Mouse (Mus musculus) left cerebral cortex, adult 9 months (tissue): ENCODE data around the gene Mcm2.

Experiments
- DNase-seq, 2 experiments: peaks; one replicate each; pipeline ENCODE4 v3.0.0; 2022; ENCODE audit warnings: low spot score in 2 of 2

The Mcm2 gene

GRCm38 (mm10) chr6:88926870-88927269 is 28.3 kb upstream of the Mcm2 start:
- DNase-seq, result no peak

GRCm38 (mm10) chr6:88925640-88926205 is 27.1 kb upstream of the Mcm2 start:
- DNase-seq, result no peak

GRCm38 (mm10) chr6:88924502-88925275 is 26.1 kb upstream of the Mcm2 start:
- DNase-seq, result no peak

- no peak for DNase-seq
Observed at GRCm38 (mm10) chr6:88918802-88919201, 20.2 kb upstream of the Mcm2 start.

GRCm38 (mm10) chr6:88916153-88916552 is 17.6 kb upstream of the Mcm2 start:
- peak in 1 of 2 experiments; percentile 66 for DNase-seq

- DNase-seq, result no peak
Observed at GRCm38 (mm10) chr6:88915510-88915909, 16.9 kb upstream of the Mcm2 start.

- no peak for DNase-seq
Observed at GRCm38 (mm10) chr6:88914799-88915198, 16.2 kb upstream of the Mcm2 start.

GRCm38 (mm10) chr6:88913440-88913839 is 14.9 kb upstream of the Mcm2 start:
- DNase-seq, result no peak

GRCm38 (mm10) chr6:88913022-88913421 is 14.4 kb upstream of the Mcm2 start:
- no peak for DNase-seq

GRCm38 (mm10) chr6:88909151-88909550 is 10.6 kb upstream of the Mcm2 start:
- DNase-seq, result no peak

GRCm38 (mm10) chr6:88906369-88907108 is 8.0 kb upstream of the Mcm2 start:
- DNase-seq, result peak; percentile 65 to 72

GRCm38 (mm10) chr6:88905042-88905441 is 6.5 kb upstream of the Mcm2 start:
- no peak for DNase-seq

- DNase-seq, result no peak
Observed at GRCm38 (mm10) chr6:88904456-88904974, 5.9 kb upstream of the Mcm2 start.

- DNase-seq, result no peak
Observed at GRCm38 (mm10) chr6:88903708-88904107, 5.1 kb upstream of the Mcm2 start.

GRCm38 (mm10) chr6:88901947-88902820 is 3.6 kb upstream of the Mcm2 start, which contains the start of gene Tpra1:
TSS of gene Tpra1 (plus strand) at chr6:88902251.
- DNase-seq, result peak; percentile 91 to 95

GRCm38 (mm10) chr6:88901471-88901870 is 2.9 kb upstream of the Mcm2 start:
- no peak for DNase-seq

GRCm38 (mm10) chr6:88899628-88900027 is 1.0 kb upstream of the Mcm2 start:
- no peak for DNase-seq

- DNase-seq, result no peak
Observed at GRCm38 (mm10) chr6:88899086-88899485, 506 bp upstream of the Mcm2 start.

- no peak for DNase-seq
Observed at GRCm38 (mm10) chr6:88897246-88897645, 1.3 kb downstream of the Mcm2 start.

GRCm38 (mm10) chr6:88895943-88896342 is 2.6 kb downstream of the Mcm2 start:
- DNase-seq, result no peak

- DNase-seq, result peak in 1 of 2 experiments; percentile 72
Observed at GRCm38 (mm10) chr6:88893559-88893958, 5.0 kb downstream of the Mcm2 start.
